Mouse (Mus musculus) embryonic fibroblast, embryonic 13.5 days (primary cell): Measurements from ENCODE around the gene Pappa.

Source experiments
- CTCF ChIP-seq: IDR thresholded peaks from 2 replicates; pipeline ENCODE4 v1.5.1; 2011; ENCODE audit warnings: mild to moderate bottlenecking, control low read depth, low read length, moderate library complexity, borderline replicate concordance; ENCODE audit not compliant: insufficient read depth
- POLR2A ChIP-seq: IDR thresholded peaks from 2 replicates; pipeline ENCODE4 v1.6.1; 2011; ENCODE audit warnings: low read depth, mild to moderate bottlenecking, control low read depth, low read length, moderate library complexity

- TF ChIP-seq CTCF (no peak), POLR2A (no peak)
Measured at GRCm38 (mm10) chr4:65086864-65087263, 37.1 kb upstream of the Pappa start.
